Mouse (Mus musculus): Measurements from ENCODE around the gene Ccr1.

GRCm38 (mm10) chr9:123968290-123968912, at the start of gene Ccr1:
- TF ChIP-seq POLR2A (IDR thresholded peaks at IDR 0.05; ENCODE audit: low read depth, low read length) (no peak), CTCF (IDR thresholded peaks at IDR 0.05; ENCODE audit: borderline replicate concordance, insufficient read depth, low read length) (no peak)

All from embryonic fibroblast, embryonic 13.5 days (primary cell).